Mouse (Mus musculus) stomach, embryonic 16.5 days (tissue): ENCODE measurements around the gene Mrpl55. TPM values are rescaled to one million over a fixed set of nuclear protein-coding genes. Genes with fewer than 3 reads are reported as not detected.

ENCODE experiments used
- ATAC-seq: fragments of 200-750 bp; cut with Nextera tagmentation; 2 replicates; pipeline ENCODE4 v1.8.0; 2017; ENCODE audit warnings: moderate number of reproducible peaks, moderate TSS enrichment; ENCODE audit not compliant: insufficient read depth, low FRiP score
- H3K27ac ChIP-seq: fragments of 300-500 bp; sonication (generic); 2 replicates; pipeline ENCODE4 v1.5.1; 2014; ENCODE audit warnings: low read length
- H3K27me3 ChIP-seq: fragments of 300-500 bp; sonication (generic); 2 replicates; pipeline ENCODE4 v1.6.1; 2014; ENCODE audit warnings: low read length, control low read depth, mixed read lengths; ENCODE audit not compliant: control insufficient read depth, insufficient read depth
- H3K36me3 ChIP-seq: fragments of 300-500 bp; sonication (generic); 2 replicates; pipeline ENCODE4 v1.6.1; 2014; ENCODE audit warnings: low read length; ENCODE audit not compliant: control insufficient read depth, insufficient read depth
- H3K4me1 ChIP-seq: fragments of 300-500 bp; sonication (generic); 2 replicates; pipeline ENCODE4 v1.6.1; 2014; ENCODE audit warnings: low read length, control low read depth, mixed read lengths; ENCODE audit not compliant: control insufficient read depth, insufficient read depth
- H3K4me2 ChIP-seq: fragments of 300-500 bp; sonication (generic); 2 replicates; pipeline ENCODE4 v1.6.1; 2014; ENCODE audit warnings: low read depth, low read length, mixed read lengths
- H3K4me3 ChIP-seq: fragments of 300-500 bp; sonication (generic); replicated peaks from 2 replicates; pipeline ENCODE4 v1.5.1; 2014; ENCODE audit warnings: mild to moderate bottlenecking, low read length
- H3K9ac ChIP-seq: fragments of 300-500 bp; sonication (generic); 2 replicates; pipeline ENCODE4 v1.6.1; 2014; ENCODE audit warnings: low read length
- H3K9me3 ChIP-seq: fragments of 300-500 bp; sonication (generic); replicated peaks from 2 replicates; pipeline ENCODE4 v1.6.1; 2016; ENCODE audit warnings: low read length, control low read depth; ENCODE audit not compliant: control insufficient read depth
- WGBS: fragments of 180-500 bp; shearing (Covaris S2); extraction: QIAGEN DNeasy Blood & Tissue Kit; methylation state at CpG from one replicate; pipeline ENCODE4 v1.1.7; 2014; 5-methylcytosine and 5-hydroxymethylcytosine counted together
- polyA plus RNA-seq: library from polyadenylated mRNA; unstranded; fragments of >200 nt; fragmentation: Nextera tagmentation; extraction: Ambion mirVana; gene quantifications from 2 replicates; pipeline ENCODE4 v1.2.1, GENCODE M21; 2015

The Mrpl55 gene
- polyA plus RNA-seq, 1 experiment from 2014 or later = 78.9 TPM

DNA sequence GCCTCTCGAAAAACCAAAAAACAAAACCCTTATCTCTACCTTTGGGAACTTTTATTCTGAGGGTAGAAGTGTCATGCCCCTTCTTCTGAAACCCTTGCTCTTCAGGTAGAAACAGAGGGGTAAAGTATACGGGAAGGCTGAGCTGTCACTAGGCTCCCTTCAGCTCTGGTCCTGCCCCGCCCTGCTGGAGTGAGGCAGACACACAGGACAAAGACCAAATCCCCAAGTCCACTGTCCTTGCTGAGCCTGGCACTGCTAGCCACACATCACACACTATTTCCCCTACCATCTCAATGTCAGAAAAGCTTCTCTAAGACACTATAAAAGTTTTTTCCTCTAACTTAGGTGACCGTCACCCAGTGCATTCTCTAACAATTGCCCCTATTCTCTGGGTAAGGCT is 20.0 kb downstream of the Mrpl55 start:
- no peak overlapping the region for H3K4me2 ChIP-seq
- 77% methylated on average over 4 of the region's 4 CpGs for WGBS
- no peaks in the 10 kb centered on the region for H3K27me3 ChIP-seq
- no peaks in the 10 kb centered on the region for H3K36me3 ChIP-seq
- H3K9ac ChIP-seq = no peak overlapping the region
- ATAC-seq = no peak
- H3K4me1 ChIP-seq = peaks cover 74% of the 10 kb centered on the region
- no peak overlapping the region for H3K27ac ChIP-seq
- no peaks in the 10 kb centered on the region for H3K9me3 ChIP-seq
- H3K4me3 ChIP-seq = no peak overlapping the region

GRCm38 (mm10) chr11:59224025-59224424 is 21.7 kb downstream of the Mrpl55 start:
- Histone ChIP-seq H3K9ac (no peak overlapping the region), H3K4me2 (peak overlapping the region; percentile 29; the same call in 1 of the 2 replicates), H3K27me3 (no peaks in the 10 kb centered on the region), H3K9me3 (no peaks in the 10 kb centered on the region), H3K27ac (no peak overlapping the region), H3K36me3 (no peaks in the 10 kb centered on the region), H3K4me1 (peaks cover 64% of the 10 kb centered on the region), H3K4me3 (no peak overlapping the region)
- no peak for ATAC-seq
- 79% methylated on average over 3 of the region's 3 CpGs for WGBS

DNA sequence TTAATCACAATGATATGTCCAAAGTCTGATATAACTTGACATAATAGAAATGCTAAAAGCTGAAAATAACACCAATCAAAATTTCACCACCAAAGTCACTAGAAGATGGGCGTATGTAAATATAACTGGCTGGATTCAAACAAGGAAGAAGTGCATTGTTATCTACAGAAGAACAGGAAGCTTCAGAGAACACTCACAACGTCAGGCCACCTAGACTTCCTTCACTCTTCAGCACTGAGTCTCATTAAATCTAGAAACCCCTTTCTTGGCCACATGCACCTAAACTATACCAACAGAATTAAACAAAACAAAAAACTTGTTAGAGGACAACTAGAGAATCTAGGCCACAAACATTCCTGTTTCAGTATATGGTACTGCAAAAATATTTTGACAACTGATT is 22.2 kb downstream of the Mrpl55 start:
- H3K36me3 ChIP-seq = no peaks in the 10 kb centered on the region
- no peak for ATAC-seq
- H3K9me3 ChIP-seq = no peaks in the 10 kb centered on the region
- H3K4me1 ChIP-seq = peaks cover 64% of the 10 kb centered on the region
- H3K4me2 ChIP-seq = peak overlapping the region; percentile 29; the same call in 1 of the 2 replicates
- WGBS = 51% methylated on average over 2 of the region's 2 CpGs
- no peak overlapping the region for H3K27ac ChIP-seq
- H3K27me3 ChIP-seq = no peaks in the 10 kb centered on the region
- no peak overlapping the region for H3K4me3 ChIP-seq
- H3K9ac ChIP-seq = no peak overlapping the region

DNA sequence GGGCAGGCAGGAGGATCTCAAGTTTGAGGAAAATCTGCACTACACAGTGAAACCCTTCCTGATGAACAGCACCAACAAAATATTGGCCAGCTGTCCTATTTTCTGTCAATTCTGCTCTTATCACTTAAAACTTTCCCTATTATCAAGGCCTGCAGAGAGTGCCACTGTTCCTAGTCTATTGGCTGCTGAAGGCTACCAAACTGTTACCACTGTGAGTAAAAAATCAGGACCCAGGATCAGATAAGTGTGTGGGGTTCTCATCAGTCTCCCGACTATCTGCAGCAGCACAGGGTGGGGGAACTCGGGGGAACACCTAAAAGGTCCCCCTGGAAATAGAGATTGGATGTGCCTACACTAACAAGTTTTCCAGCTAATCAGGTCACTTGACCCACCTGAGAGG is 22.9 kb downstream of the Mrpl55 start:
- no peaks in the 10 kb centered on the region for H3K36me3 ChIP-seq
- peak overlapping the region; percentile 100; the same call in 1 of the 2 replicates for H3K4me3 ChIP-seq
- no peaks in the 10 kb centered on the region for H3K9me3 ChIP-seq
- peak overlapping the region; percentile 95 for H3K4me2 ChIP-seq
- WGBS = 68% methylated on average over 2 of the region's 2 CpGs
- no peak overlapping the region for H3K27ac ChIP-seq
- H3K27me3 ChIP-seq = no peaks in the 10 kb centered on the region
- peaks cover 59% of the 10 kb centered on the region for H3K4me1 ChIP-seq
- no peak for ATAC-seq
- H3K9ac ChIP-seq = peak overlapping the region; percentile 3; the same call in 1 of the 2 replicates

GRCm38 (mm10) chr11:59226251-59226650 is 24.0 kb downstream of the Mrpl55 start:
- Histone ChIP-seq H3K4me3 (peak overlapping the region; percentile 100), H3K27ac (peak overlapping the region; percentile 98), H3K9ac (peak overlapping the region; percentile 100), H3K4me1 (peaks cover 49% of the 10 kb centered on the region), H3K36me3 (no peaks in the 10 kb centered on the region), H3K9me3 (no peaks in the 10 kb centered on the region), H3K4me2 (peak overlapping the region; percentile 95), H3K27me3 (no peaks in the 10 kb centered on the region)
- ATAC-seq = no peak
- WGBS = 30% methylated on average over 3 of the region's 3 CpGs

DNA sequence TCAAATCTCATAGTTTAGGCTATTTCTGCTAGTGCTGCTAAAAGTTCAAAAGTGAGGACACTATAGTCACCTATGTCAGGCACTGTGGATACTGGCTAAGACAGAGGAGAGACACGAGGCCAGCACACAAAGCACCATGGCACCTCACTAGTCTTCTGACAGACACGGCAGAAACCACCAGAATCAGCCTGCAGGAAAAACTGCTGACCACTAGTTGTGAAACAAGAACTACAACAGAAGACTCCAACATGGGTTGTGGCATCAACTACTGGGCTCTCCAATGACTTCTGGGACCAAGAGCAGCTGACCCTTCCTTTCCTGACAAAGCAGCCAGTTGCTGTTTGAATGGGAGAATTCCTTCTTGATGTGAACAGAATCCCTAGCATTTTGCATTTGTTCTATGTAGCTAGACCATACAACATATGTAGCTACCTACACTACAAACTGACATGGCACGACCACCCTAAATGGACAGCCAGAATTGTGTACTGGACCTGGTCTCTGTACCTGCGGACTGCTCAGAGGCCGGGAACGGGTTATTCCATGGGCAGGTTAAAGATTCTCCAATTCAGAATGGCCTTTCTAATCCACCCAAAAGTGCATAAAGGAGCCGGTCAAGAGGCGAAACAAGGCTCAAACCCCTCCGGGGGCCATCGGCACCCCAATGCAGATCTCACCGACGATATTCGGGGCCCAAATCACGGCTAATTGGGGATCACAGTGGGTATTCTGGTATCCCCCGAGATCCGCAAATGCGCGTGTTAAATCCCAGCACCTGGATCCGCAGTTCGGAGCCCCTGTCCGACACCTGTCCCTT is 24.7 kb downstream of the Mrpl55 start:
- H3K27me3 ChIP-seq = no peaks in the 10 kb centered on the region
- peak overlapping the region; percentile 100 for H3K4me3 ChIP-seq
- peak overlapping the region; percentile 95 for H3K4me2 ChIP-seq
- H3K27ac ChIP-seq = peak overlapping the region; percentile 98
- no peak for ATAC-seq
- H3K9me3 ChIP-seq = no peaks in the 10 kb centered on the region
- H3K4me1 ChIP-seq = peaks cover 46% of the 10 kb centered on the region
- 2% methylated on average over 21 of the region's 21 CpGs for WGBS
- peak overlapping the region; percentile 100 for H3K9ac ChIP-seq
- H3K36me3 ChIP-seq = no peaks in the 10 kb centered on the region

- WGBS = under 1% methylated on average over 51 of the region's 51 CpGs
- H3K9ac ChIP-seq = peak overlapping the region; percentile 100
- no peaks in the 10 kb centered on the region for H3K9me3 ChIP-seq
- peak overlapping the region; percentile 98 for H3K27ac ChIP-seq
- peak overlapping the region; percentile 100 for H3K4me3 ChIP-seq
- peak; percentile 81 for ATAC-seq
- peaks cover 40% of the 10 kb centered on the region for H3K4me1 ChIP-seq
- H3K36me3 ChIP-seq = no peaks in the 10 kb centered on the region
- H3K27me3 ChIP-seq = no peaks in the 10 kb centered on the region
- peak overlapping the region; percentile 95 for H3K4me2 ChIP-seq
These were observed 25.4 kb downstream of the Mrpl55 start for GRCm38 (mm10) chr11:59227604-59228121.

- Histone ChIP-seq H3K27ac (peak within 1 kb of the TSS; percentile 98), H3K9ac (peak within 1 kb of the TSS; percentile 100), H3K4me1 (peaks cover 35% of the 10 kb centered on the region), H3K9me3 (no peaks in the 10 kb centered on the region), H3K4me2 (peak within 1 kb of the TSS; percentile 95), H3K36me3 (no peaks in the 10 kb centered on the region), H3K4me3 (peak within 1 kb of the TSS; percentile 100), H3K27me3 (no peaks in the 10 kb centered on the region)
- 4% methylated on average over 59 of the region's 59 CpGs for WGBS
- peak; percentile 97 for ATAC-seq
These were observed 26.1 kb downstream of the Mrpl55 start, which contains the start of gene Arf1 for GRCm38 (mm10) chr11:59228122-59228953. Gene Arf1, minus strand, starts transcription at chr11:59228270.
